Mouse (Mus musculus) cerebellum, adult (tissue): Measurements from ENCODE around the gene Impg1.

Source experiments
- ATAC-seq: cut with Nextera tagmentation; 2 replicates; pipeline ENCODE4 v1.9.2; 2017; ENCODE audit warnings: mild to moderate bottlenecking, moderate library complexity, mixed read lengths; ENCODE audit not compliant: insufficient number of reproducible peaks, low FRiP score, low TSS enrichment

Gene Impg1

DNA sequence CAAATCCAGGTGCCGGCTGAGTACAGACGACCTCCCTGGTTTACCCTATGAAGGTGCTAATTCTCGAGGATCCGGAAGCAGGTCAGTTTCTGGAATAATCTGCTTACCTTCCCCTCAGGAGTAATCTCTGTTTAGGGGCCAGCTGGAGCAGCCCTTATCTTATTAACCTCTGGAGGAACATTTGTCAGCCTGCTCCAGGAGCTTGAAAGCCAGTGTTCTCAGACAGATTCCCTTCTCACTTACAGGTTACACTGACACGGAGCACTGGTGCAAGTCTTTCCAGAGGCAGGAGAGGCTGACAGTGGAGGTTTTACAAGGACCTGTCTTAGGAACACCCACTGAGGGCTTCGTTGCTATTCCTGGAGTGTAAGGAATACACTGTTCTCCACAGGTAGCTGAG is at the start of gene Impg1:
Impg1 (minus strand) TSS at position 101 of the 400 bp plus-strand sequence.
- ATAC-seq: no peak

GRCm38 (mm10) chr9:80509464-80510153 is 44.3 kb upstream of the Impg1 start:
- ATAC-seq: no peak

- ATAC-seq: no peak
These were observed 39.3 kb upstream of the Impg1 start for GRCm38 (mm10) chr9:80504496-80505012.

- no peak for ATAC-seq
These were observed 26.3 kb upstream of the Impg1 start for GRCm38 (mm10) chr9:80491591-80491990.

GRCm38 (mm10) chr9:80460420-80460819 is 4.9 kb downstream of the Impg1 start:
- no peak for ATAC-seq

- ATAC-seq: no peak
These were observed 14.6 kb downstream of the Impg1 start for GRCm38 (mm10) chr9:80450467-80451261.

DNA sequence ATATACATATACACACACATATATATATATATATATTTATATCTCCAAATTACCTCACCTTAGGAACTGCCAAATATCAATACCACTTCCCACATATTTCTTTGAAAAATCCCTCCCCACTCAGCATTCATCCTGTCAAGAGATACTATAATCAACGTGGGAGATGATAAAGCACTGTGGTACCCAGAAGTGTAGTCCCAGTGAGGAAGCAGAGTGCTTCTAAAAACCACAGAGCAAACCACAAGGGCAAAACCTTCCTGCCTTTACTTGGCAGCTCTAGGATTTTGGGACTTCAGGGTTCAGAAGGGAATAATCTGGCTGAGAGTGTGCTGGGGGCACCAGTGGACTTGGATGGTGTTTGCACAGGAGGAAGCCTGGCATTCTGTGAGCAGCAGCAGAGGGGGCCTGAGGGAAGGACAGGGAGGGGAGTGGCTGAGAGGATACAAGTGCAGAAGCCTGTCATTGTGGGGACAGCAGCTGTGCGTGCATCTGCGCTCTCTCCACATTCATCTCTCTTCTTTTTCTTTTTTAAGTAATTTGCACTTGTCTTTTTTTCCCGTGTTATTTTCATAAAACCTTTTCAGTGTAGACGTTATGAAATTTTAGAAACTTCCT is 24.1 kb downstream of the Impg1 start:
- no peak for ATAC-seq

GRCm38 (mm10) chr9:80391404-80391803 is 73.9 kb downstream of the Impg1 start:
- ATAC-seq: no peak

- no peak for ATAC-seq
These were observed 74.3 kb downstream of the Impg1 start for GRCm38 (mm10) chr9:80391002-80391401.

- ATAC-seq: no peak
These were observed 77.4 kb downstream of the Impg1 start for GRCm38 (mm10) chr9:80387890-80388289.

DNA sequence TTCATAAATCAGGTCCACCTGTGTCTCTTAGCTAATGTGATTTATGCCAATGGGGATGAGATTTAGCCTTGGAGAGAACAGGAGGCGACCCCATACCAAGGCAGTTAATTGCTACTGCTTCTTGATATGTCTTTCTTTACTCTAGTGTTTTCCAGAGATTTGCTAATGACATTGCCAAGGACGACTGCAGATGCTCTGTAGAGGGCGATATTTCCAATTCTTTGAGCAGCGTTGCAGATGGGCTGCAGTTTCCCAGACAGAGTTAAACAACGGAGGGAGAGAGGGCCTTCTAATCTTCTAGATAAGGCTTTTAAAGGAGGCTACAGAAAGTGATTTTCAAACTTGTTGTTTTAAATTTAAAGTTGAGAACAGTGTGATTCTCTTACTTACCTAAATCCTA is 78.8 kb downstream of the Impg1 start:
- no peak for ATAC-seq

DNA sequence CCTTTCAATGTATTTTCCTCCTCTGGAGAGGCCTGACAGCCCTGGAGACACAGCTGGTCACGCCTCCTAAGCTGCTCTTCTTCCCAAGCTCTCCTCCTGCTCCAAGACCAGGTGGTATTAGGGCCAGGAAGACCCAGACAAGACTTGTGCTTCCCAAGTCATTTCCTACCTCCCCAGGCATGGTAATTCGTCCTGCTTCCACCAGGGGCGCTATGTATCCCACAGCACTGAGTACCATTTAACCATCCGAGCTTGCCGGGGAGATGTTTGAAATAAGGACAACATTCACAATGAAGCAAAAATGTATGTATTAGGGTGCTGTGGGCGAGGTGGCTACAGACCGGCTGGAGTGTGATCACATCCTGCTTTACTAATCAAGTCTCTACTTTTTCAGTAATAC is 79.3 kb downstream of the Impg1 start:
- no peak for ATAC-seq

DNA sequence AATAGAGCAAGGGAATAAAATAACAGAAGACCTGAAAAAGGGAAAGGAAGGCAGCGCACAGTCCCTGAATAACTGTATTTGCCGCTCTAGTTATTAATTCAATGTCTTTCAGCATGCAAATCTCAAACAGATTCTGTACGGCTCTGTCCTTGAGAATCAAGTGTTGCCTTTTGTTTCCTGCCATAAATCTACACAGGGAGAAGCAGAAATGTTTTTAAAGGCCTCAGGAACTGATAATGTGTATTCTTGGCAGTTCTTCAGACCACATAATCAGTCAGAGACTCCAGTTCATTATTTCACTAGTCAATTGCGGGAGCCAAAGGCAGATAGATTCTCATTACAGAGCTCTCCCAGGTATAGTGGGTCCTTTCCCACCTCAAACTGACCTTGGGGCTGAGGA is 82.6 kb downstream of the Impg1 start:
- no peak for ATAC-seq

DNA sequence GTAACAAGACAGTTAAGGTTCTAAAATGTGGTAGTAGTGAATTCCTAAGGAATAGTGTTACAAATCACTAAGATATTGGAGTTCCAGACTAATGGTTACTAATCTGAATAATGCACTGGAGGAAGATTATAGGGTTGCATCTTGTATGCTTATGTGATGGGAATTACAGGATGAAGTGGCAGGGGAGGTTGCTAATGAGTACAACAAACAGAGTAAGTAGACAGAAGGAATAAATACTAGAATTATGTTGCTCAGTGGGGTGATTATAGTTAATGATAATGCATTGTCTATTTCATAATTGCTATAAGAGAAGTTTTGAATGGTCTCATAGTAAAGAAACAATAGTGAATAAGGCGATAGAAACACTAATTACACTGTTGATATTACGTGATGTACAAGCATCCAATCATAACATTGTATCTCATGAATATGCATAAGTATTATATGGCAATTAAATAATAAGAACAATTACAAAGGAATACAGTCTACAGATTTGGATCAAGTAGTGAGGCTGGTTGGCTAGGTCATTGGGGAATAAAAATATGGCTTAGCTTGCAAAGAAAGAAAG is 85.1 kb downstream of the Impg1 start:
- no peak for ATAC-seq

GRCm38 (mm10) chr9:80374100-80374499 is 91.2 kb downstream of the Impg1 start:
- no peak for ATAC-seq

- ATAC-seq: no peak
These were observed 92.0 kb downstream of the Impg1 start for GRCm38 (mm10) chr9:80373304-80373739.

DNA sequence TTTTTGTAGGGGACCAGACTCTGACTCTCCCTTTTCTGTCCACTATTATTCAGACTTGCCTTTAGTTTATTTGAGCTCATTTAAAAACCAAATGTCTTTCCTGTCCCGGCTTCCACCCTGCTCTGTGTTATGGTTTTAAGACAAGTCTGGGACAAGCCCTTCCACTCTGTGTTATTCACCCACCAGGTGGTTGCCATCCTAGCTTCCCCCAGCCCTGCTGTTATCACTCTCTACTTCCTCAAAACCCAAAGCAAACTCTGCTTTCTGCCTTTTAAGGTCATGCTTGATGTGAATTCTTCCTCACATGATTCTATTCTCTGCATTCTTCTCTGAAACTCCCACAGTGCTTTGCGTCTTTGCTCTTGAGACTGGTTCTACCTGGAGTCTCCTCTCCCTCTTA is 96.6 kb downstream of the Impg1 start:
- ATAC-seq: no peak

GRCm38 (mm10) chr9:80367520-80368204 is 97.6 kb downstream of the Impg1 start:
- ATAC-seq: no peak

DNA sequence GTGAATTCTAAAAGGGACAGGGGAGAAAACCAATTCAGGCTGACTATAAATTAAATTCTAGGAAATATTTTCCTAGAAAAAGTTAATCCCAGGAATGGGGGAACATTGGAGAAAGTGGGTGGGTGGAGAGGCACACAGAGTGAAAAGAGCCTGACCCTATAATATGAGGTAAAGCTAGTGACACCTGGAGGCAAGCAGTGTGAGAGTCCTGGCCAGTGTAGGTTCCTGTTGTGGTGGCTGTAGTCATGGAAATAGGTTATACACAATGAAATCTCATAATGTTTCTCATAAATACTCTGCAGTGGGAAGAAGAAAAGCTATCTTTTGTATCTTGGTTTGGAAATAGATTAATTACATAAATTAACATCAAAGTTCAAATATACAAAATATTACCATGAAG is 105.2 kb downstream of the Impg1 start:
- ATAC-seq: no peak

DNA sequence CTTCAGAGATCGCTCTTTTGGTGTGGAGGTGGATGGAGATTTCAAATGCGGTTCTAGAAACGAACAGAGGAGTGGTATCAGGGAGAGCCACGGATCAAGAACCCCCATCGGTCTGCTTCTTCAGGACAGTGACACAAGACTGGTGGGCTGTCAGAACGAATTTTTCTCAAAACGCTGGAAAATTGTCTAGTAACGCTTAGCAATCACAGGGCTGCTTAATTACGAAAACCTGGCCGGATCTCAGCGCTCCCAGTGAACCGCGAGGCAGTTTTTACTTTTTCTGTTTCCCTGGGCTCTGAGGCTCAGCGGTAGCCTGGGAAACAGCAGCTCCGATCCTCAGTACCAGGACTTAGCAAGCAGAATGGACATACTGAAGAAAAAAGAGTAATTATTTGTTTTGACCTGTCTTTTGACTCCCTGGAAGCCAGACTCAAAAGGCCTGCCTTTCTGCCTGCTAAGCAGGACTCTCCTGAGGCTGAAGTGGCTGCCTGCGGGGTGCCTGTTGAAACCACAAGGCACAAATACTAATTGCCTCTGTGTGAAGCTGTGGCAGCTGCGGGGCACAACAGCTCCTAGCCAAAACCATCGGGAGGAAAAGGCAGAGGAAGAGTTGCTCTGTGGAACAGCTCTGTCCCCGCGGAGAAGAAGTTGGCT is 113.5 kb downstream of the Impg1 start:
- ATAC-seq: no peak
